Mouse (Mus musculus) testis, postnatal 14 days (tissue): ENCODE results near the gene Dcun1d4.
"Not testable (repeated sequence)": the region's sequence is repeated elsewhere in the genome, so short reads cannot be mapped to it uniquely, and the experiment has no call there.

ENCODE experiments used
- DNase-seq: peaks from one replicate; pipeline ENCODE4 v3.0.0; 2021; ENCODE audit warnings: low spot score

Dcun1d4 gene

DNA sequence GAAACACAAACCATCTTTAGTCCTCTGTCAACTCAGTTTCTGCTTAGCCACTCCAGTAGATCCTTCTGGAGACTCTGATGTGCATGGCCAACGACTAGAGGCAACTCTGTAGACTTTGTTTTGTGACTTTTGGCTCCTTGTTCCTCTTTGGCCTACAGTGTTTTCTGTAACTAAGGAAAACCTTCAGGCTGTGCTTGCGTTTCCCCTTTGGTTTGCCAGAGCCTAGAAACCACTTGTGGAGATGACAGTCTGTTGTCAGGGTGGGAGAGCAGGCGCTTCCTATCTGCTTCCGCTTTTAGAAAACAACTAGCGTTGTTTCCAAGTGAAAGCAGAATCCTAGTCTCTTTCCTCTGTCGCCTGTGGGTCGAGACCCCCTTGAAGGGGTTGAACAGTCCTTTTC is 67.4 kb downstream of the Dcun1d4 start:
- DNase-seq: no peak

GRCm38 (mm10) chr5:73548838-73549237 is 68.0 kb downstream of the Dcun1d4 start:
- DNase-seq: no peak

DNA sequence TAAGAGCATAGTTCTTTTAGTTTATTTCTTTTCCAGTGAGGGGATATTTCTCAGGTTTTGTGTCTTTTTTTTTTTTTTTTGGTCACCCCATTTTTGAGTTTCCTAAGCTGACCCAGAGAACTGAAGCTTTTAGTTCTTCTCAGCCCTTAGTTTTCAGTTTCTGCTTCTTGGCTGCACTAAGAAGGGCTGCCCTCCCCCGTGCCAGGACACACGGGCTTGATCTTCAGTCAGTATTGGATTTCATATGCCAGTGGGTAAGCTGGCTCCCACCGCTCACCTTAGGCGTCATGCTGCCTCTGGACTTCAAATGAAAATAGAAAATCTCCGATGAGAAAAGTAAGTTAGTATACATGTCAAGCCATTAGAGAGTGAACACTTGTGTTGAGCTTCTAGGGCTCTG is 71.0 kb downstream of the Dcun1d4 start:
- DNase-seq: no peak

DNA sequence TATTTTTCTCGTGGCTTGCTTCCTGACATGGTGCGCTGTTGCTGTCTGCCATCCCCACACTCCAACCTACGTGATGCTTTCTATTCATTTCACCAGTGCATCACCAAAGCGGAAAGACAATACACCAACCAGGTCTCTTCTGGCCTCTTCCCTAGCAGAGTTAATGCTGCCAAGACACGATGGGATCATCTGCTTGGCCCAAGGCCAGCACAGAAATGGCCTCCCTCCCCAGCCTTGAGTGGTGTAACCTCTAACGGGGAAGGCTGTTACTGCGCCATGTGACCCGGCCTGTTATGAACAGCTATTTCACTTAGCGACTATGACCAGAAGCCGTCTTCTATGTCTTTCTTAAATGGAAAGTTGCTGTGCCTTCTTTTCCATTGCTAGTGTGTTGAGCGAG is 73.1 kb downstream of the Dcun1d4 start:
- no peak for DNase-seq

- no peak for DNase-seq
Measured at GRCm38 (mm10) chr5:73555096-73555852, 74.5 kb downstream of the Dcun1d4 start.

DNA sequence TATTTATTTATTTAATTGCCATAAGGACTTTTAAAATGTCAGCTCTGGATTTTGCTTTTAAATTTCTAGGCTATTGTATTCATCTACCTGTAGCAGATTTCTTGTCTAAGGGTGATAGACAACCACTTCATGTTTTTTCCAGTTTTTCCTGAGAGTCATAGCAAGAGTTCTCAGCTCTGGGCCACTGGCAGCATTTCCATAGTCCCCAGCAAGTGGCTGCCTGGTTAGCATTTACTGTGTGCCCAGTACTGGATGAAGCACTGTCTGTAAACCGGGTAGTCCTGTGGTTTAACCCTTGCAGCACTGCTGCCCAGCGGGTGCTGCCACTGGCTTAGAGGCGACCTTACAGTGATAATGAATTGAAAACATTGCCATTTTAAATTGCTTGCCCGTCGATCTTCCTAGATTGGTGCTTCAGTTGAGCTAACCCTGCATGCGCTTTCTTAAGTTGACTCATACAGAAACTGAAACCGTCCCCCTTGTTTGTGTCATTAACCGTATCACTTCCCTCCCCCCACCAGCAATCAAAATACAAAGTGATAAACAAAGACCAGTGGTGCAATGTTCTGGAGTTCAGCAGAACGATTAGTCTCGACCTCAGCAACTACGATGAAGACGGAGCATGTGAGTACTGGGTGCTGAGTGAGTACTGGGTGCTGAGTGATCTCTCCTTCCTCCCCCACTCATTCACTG is 76.1 kb downstream of the Dcun1d4 start:
- no peak for DNase-seq

DNA sequence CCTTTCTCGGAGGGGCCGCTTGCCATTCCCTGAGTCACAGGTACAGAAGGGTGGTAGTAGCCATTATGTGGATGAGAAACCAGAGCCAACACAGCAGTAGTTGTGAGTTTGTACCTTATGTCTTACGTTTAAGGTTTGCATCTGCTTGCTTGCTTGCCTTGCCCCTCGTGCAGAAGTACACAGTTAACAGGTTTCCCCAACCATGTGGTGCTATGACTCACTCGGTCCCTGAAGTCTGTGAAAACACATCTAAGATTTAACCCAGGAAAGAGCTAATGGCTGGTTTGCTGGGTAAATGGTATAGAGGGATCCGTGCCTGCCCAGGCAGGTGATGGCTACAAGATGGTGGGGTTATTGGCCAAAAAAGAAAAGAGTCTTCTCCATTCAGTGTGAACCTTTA is 78.0 kb downstream of the Dcun1d4 start:
- no peak for DNase-seq

GRCm38 (mm10) chr5:73564038-73564437 is 83.2 kb downstream of the Dcun1d4 start:
- no peak for DNase-seq

DNA sequence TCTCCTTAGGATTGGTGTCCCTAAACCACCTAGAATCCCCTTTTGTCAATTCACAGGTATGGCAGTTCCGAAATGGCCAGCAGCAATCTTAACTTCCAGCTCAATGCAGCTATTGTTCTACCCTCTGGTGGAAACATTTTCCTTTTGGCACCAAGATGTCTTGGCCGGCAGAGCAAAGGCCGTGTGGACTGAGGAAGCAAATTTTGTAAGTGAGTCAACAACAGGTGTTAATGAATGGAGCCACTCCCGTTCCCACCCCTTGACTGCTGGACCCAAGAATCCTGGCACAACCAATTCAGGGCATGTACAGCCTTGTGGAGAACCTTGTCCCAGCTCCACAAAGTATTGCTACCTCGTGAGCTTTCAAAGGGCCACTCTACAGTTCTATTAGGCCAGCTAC is 85.3 kb downstream of the Dcun1d4 start:
- no peak for DNase-seq

DNA sequence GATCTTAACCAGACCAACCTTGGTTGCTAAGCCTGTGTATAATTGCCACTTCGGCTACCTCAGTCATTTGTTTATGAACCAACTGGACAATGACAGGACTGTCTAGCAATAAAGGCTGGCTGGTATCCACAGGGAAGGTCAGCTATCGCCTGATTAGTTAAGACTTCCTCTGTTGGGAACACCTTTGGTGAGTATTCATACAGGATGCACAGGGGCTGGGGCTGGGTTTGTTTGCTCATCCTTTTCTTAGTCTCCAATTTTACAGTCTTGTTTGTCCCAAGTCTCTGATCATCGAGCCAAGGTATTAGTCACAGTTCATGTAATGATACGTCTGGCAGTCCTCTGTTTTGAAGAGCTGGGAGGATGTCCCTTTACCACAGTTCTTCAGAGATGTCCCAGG is 86.1 kb downstream of the Dcun1d4 start:
- no peak for DNase-seq

GRCm38 (mm10) chr5:73569181-73569580 is 88.4 kb downstream of the Dcun1d4 start:
- DNase-seq: no peak

- DNase-seq: no peak
Measured at GRCm38 (mm10) chr5:73571395-73572156, 90.8 kb downstream of the Dcun1d4 start.

DNA sequence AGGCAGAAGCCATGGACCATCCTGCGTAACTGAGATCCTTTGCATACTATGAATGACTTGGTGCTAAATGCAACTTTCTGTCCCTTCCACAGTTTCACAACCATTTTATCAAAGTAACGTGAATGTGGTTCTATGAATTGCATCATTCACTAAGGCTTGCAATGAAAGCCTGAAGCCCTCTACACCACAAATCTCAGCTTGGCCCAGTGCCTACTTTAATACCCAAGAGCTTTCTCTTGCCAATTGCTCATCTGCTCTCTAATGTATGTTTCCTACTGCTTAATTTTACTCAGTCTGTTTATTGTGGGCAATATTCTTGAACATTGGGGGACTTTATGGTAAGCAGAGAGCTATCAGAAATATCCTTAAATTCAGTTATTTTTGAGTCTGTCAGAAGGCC is 92.0 kb downstream of the Dcun1d4 start:
- no peak for DNase-seq

- no peak for DNase-seq
Measured at GRCm38 (mm10) chr5:73573789-73574188, 93.0 kb downstream of the Dcun1d4 start.

DNA sequence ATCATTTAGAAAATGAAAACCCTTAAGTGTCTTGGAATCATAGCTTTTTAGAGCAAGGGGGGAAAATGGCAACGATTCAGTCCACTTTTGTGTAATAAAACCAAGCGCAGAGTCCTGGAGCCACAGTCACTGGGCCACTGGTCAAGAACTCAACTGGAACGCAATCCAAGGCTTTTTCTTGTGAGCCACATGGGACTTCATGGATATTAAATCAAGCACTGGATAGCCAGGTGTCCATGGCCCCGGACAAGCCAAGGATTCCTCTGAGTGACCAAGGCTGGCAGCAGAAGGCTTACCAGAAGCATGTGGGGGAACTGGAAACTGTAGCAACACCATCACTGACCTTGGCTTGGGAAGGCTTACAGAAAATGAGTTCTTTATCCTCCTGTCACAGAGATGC is 93.8 kb downstream of the Dcun1d4 start:
- no peak for DNase-seq

- DNase-seq: no peak
Measured at GRCm38 (mm10) chr5:73576708-73577107, 95.9 kb downstream of the Dcun1d4 start.

GRCm38 (mm10) chr5:73578131-73578530 is 97.3 kb downstream of the Dcun1d4 start:
- DNase-seq: no peak

DNA sequence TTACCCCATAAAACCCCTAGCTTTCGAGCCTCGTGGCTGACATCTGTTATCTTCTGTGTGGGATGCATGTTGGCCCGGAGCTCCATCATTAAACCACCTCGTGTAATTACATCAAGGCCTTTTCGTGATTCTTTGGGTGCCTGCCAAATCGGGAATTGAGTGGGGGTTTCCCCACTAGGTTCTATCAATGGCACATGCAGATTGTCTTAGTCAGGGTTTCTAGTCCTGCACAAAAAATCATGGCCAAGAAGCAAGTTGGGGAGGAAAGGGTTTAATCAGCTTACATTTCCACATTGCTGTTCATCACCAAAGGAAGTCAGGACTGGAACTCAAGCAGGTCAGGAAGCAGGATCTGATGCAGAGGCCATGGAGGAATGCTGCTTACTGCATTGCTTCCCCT is 103.2 kb downstream of the Dcun1d4 start:
- DNase-seq: not testable (repeated sequence)

DNA sequence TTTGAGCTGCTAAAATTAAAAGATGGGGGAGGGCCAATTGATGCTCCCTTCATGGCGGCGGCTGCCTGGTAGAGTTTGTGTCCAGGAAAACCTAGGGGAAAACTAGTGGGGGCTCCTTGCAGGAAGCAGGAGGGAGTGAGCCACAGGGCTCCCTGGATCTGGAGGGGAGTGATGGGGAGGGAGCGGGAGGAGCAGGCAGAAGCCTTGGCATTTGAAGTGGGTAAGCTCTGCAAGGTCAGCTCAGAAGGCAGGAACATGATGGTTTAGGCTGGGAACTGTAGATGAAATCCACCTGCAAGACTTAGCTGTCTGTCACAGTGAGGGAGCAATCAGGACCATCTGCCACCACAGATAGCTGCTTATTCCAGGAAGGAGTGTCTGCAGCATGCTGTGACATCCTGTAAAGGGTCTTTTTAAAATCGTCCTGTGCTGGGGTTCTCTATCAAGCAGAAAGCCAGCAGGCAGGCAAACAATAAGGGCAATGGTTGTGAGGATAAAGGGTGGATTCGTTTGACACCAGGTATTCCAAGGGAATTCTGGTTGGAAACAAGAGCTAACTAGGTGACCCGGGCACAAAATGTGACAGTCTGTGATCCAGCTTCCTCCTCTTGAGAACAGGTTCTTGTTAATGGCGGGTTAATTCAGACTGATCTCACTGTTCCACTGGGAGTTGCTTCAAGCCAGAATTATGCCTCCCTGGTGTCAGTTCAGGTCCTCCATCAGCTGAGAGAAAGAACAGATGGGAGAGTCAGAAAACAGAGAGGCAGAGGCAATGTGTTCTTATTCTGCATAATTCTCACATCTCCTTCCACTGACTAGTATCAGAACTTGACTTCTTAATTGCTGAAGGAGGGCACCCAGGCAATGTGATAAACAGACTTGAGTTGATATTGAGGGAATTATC is 104.7 kb downstream of the Dcun1d4 start:
- DNase-seq: no peak

- DNase-seq: no peak
Measured at GRCm38 (mm10) chr5:73586597-73586996, 105.8 kb downstream of the Dcun1d4 start.

DNA sequence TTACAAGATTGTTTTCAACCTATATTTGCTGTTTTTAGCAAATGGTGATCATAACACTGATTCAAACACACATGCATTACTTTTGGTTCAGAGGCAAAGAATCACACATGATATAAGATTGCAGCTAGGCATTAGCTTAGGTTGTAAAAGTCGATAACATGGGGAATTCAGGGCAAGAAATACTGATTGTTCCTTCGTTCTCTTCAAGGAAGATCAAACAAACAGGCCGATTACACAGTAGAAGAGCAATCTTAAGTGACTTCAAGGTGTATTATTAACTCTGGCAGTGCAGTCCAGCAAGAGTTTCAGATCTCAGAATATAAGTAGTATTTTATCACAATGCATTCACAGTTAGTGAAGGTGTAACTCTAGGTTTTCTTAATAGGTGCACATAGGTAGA is 106.3 kb downstream of the Dcun1d4 start:
- no peak for DNase-seq
